Mouse (Mus musculus) heart, embryonic 10.5 days (tissue): ENCODE results near the gene Kcnk4. TPM values are rescaled to one million over a fixed set of nuclear protein-coding genes. Genes with fewer than 3 reads are reported as not detected.

Experiments
- DNase-seq: peaks from one replicate; pipeline ENCODE4 v3.0.0-alpha.2; 2017; ENCODE audit warnings: low spot score
- H3K27ac ChIP-seq: fragments of 300-500 bp; sonication (generic); 2 replicates; pipeline ENCODE4 v1.5.1; 2016; ENCODE audit warnings: mild to moderate bottlenecking
- H3K27me3 ChIP-seq: fragments of 300-500 bp; sonication (generic); 2 replicates; pipeline ENCODE4 v1.6.1; 2016; ENCODE audit warnings: mild to moderate bottlenecking; ENCODE audit not compliant: poor library complexity, insufficient read depth, severe bottlenecking
- H3K36me3 ChIP-seq: fragments of 300-500 bp; sonication (generic); 2 replicates; pipeline ENCODE4 v1.6.1; 2016; ENCODE audit warnings: mild to moderate bottlenecking, moderate library complexity
- H3K4me1 ChIP-seq: fragments of 300-500 bp; sonication (generic); 2 replicates; pipeline ENCODE4 v1.6.1; 2016; ENCODE audit warnings: mild to moderate bottlenecking
- H3K4me3 ChIP-seq: fragments of 300-500 bp; sonication (generic); 2 replicates; pipeline ENCODE4 v1.5.1; 2016; ENCODE audit warnings: mild to moderate bottlenecking, moderate library complexity
- H3K9me3 ChIP-seq: fragments of 300-500 bp; sonication (generic); 2 replicates; pipeline ENCODE4 v1.6.1; 2016; ENCODE audit warnings: mild to moderate bottlenecking, moderate library complexity
- WGBS: fragments of 180-500 bp; shearing (Covaris S2); methylation state at CpG from one replicate; pipeline ENCODE4 v1.1.7; 2016; 5-methylcytosine and 5-hydroxymethylcytosine counted together
- polyA plus RNA-seq: library from polyadenylated mRNA; unstranded; fragments of >200 nt; fragmentation: Nextera tagmentation; extraction: Ambion mirVana; gene quantifications from 2 replicates; pipeline ENCODE4 v1.2.1, GENCODE M21; 2016

Kcnk4 gene
- polyA plus RNA-seq, 1 experiment from 2014 or later: 0.25 TPM

- Histone ChIP-seq H3K27ac (no peak overlapping the region; the same call in 1 of the 2 replicates), H3K4me3 (peak overlapping the region; percentile 41), H3K9me3 (no peaks in the 10 kb centered on the region), H3K4me1 (peaks cover 60% of the 10 kb centered on the region), H3K27me3 (peaks cover 71% of the 10 kb centered on the region), H3K36me3 (0 out of 2 replicates have a peak, but pooled peaks cover 2% of the 10 kb centered on the region)
- WGBS: 4% methylated on average over 39 of the region's 39 CpGs
- DNase-seq: no peak
These were observed 9.6 kb downstream of the Kcnk4 start for GRCm38 (mm10) chr19:6924461-6925306.

GRCm38 (mm10) chr19:6922901-6923735, 11.2 kb downstream of the Kcnk4 start:
- 64% methylated on average over 6 of the region's 6 CpGs for WGBS

DNA sequence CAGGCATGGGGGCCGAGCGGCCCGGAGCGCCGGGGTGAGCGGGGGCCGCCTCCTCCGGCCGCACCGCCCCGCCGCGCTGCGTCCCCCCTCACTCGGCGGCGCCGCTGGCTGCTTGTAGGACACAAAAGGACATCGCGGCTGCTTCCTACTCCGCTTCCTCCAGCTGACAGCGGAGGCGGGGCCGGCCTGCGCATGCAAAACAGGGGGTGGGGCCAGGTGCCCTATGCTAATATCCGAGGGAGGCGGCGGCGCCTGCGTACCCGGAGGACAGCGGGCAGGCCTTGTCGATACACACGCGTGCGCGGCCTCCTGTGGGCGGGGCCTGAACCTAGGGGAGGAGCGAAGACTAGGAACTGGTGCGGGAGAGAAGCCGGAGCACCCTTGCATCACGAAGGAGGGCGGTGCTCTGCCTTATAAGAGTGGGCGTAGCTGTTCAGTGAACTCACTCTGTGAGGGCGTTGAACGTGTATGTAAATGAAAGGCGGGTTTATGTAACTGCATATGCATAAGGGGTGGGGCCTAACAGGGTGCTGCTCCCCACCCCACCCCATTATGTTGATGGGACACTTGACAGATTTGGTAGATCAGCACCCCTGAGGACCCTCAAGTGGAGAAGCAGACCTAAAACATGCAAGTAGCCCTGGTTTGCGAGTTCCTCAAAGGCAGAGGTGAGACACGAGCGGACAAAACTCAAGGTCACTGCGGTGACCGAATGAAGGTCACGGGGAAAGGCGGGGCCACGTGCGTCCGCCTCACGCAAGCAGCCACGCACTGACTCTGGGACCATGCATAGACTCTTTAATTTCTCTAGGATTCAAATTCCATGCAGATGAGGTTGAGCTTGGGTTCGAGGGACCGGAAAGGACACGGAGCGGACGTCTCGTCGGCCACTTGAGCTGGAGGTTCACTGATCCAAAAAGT, 12.4 kb downstream of the Kcnk4 start, which contains the start of gene Esrra:
TSS of gene Esrra (minus strand) at position 167 of the 921 bp plus-strand sequence.
- peaks cover 60% of the 10 kb centered on the region for H3K4me1 ChIP-seq
- peaks cover 8% of the 10 kb centered on the region; the same call in 1 of the 2 replicates for H3K36me3 ChIP-seq
- peaks cover 45% of the 10 kb centered on the region for H3K27me3 ChIP-seq
- H3K27ac ChIP-seq: peak within 1 kb of the TSS; percentile 96
- no peaks in the 10 kb centered on the region for H3K9me3 ChIP-seq
- under 1% methylated on average over 62 of the region's 66 CpGs for WGBS
- DNase-seq: peak; percentile 100
- peak within 1 kb of the TSS; percentile 86 for H3K4me3 ChIP-seq

More at GRCm38 (mm10) chr19:6922901-6923735, 11.2 kb downstream of the Kcnk4 start:
- peak overlapping the region; percentile 86 for H3K4me3 ChIP-seq
- H3K27me3 ChIP-seq: peaks cover 57% of the 10 kb centered on the region
- no peak for DNase-seq
- H3K27ac ChIP-seq: peak overlapping the region; percentile 96
- peaks cover 66% of the 10 kb centered on the region for H3K4me1 ChIP-seq
- H3K9me3 ChIP-seq: no peaks in the 10 kb centered on the region
- H3K36me3 ChIP-seq: peaks cover 8% of the 10 kb centered on the region; the same call in 1 of the 2 replicates

DNA sequence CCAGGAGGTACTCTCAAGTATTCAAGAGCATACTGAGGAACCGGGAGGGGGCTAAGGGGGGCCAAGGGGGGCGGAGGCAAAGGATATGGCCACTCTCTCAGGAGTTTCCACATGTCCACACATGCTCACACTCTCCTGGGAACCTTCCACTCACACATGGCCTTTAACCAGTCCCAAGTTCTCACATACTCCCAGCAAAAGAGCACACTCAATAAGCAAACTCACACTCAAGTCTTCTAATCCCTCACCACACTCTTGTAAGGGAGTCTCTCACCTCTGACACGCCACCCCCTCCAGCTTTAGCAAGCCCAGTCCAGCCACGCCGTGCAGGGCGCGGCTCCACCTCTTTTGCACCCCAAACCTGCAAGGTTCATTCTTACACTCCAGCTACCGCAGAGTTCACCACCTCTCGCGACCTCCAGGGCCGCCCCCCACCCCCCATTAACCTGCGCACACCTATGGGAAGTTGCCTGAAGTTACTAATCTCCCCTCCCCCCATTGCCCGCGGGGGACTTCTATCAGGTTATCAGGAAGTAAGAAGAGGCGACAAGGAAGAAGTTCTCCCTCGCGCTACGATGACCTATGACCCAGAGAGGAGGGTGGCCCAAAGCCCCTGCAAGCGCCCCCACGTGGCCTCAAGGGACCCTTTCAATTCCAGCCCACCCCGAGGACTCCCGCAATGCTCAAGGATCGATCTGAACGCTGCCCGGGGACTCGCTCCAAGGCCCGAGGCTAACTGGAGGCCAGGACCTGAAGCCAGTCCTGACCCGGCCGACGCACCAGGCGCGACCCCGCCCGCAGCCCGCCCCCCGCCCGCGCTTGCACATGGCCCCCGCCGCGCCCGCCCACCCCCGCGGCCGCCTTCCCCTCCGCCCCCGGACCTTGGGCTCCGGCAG, 13.3 kb downstream of the Kcnk4 start:
- peak overlapping the region; percentile 96 for H3K27ac ChIP-seq
- peak overlapping the region; percentile 86 for H3K4me3 ChIP-seq
- H3K36me3 ChIP-seq: peaks cover 8% of the 10 kb centered on the region; the same call in 1 of the 2 replicates
- peaks cover 36% of the 10 kb centered on the region for H3K27me3 ChIP-seq
- no peaks in the 10 kb centered on the region for H3K9me3 ChIP-seq
- 2% methylated on average over 45 of the region's 48 CpGs for WGBS
- peak; percentile 86 for DNase-seq
- peaks cover 52% of the 10 kb centered on the region for H3K4me1 ChIP-seq

DNA sequence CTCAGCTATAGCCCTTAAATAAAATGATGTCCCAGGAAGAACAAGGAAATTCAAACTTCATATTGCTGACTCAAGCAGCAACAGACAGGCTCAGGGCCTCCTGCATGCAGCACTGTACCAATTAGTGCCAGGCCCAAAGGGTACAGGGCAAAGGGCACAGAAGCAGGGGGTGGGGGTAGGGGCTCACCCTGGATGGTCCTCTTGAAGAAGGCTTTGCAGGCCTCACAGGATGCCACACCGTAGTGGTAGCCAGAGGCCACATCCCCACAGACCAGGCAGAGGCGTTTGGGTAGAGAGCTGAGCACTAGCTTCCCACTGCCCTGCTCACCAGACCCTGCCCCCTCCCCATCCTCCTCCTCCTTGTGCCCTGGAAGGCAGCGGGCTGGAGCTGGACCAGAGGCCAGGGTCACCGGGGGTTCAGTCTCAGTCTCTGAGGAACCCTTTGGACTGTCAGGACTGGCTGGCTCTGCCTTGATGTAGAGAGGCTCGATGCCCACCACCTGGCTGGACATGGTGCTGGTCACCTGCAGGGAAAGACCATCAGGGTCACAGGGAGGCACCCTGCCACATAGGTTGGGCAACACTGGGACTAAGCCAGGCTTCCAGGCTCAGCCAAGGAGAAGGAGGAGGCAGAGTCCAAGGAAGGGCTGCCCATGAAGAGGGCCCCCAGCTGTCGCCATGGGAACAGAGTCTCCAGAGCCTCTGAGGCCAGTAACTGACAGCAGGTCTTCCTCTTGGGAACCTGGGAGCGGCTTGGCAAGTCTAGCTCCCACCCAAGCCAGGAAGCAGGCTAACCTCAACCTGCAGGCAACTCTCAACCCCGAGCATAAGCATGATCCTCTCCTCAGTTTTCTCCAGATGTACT, 14.2 kb downstream of the Kcnk4 start:
- Histone ChIP-seq H3K36me3 (peaks cover 8% of the 10 kb centered on the region; the same call in 1 of the 2 replicates), H3K4me1 (peaks cover 51% of the 10 kb centered on the region), H3K4me3 (peak overlapping the region; percentile 86), H3K27me3 (peaks cover 27% of the 10 kb centered on the region), H3K9me3 (no peaks in the 10 kb centered on the region), H3K27ac (peak overlapping the region; percentile 96)
- no peak for DNase-seq
- WGBS: 46% methylated on average over 8 of the region's 8 CpGs

- no peak overlapping the region for H3K27ac ChIP-seq
- H3K9me3 ChIP-seq: no peaks in the 10 kb centered on the region
- H3K27me3 ChIP-seq: peaks cover 20% of the 10 kb centered on the region
- DNase-seq: no peak
- H3K36me3 ChIP-seq: peaks cover 8% of the 10 kb centered on the region; the same call in 1 of the 2 replicates
- peaks cover 48% of the 10 kb centered on the region for H3K4me1 ChIP-seq
- H3K4me3 ChIP-seq: no peak overlapping the region
These were observed 14.9 kb downstream of the Kcnk4 start for GRCm38 (mm10) chr19:6919431-6919830.

DNA sequence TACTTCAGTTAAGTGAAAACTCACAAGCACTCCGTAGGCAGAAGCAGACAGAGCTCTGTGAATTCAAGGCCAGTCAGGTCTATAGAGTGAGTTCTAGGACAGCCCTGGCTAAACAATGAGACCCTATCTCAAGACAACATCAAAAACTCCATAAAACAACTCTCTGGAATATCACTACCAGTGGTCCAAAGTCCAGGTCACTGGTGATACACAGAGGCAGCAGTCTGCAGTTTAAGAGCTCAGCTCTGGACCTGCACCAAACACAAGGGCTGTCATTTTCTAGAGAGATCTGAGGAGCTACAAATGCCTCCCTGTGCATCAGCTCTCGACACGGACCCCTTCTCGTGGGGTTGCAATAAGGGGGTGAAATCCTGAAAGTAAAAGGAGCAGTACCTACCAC, 16.0 kb downstream of the Kcnk4 start:
- H3K4me1 ChIP-seq: peaks cover 46% of the 10 kb centered on the region
- H3K4me3 ChIP-seq: no peak overlapping the region
- WGBS: 91% methylated on average over 4 of the region's 4 CpGs
- H3K27me3 ChIP-seq: peaks cover 9% of the 10 kb centered on the region
- H3K9me3 ChIP-seq: no peaks in the 10 kb centered on the region
- peaks cover 17% of the 10 kb centered on the region for H3K36me3 ChIP-seq
- DNase-seq: no peak
- H3K27ac ChIP-seq: no peak overlapping the region

DNA sequence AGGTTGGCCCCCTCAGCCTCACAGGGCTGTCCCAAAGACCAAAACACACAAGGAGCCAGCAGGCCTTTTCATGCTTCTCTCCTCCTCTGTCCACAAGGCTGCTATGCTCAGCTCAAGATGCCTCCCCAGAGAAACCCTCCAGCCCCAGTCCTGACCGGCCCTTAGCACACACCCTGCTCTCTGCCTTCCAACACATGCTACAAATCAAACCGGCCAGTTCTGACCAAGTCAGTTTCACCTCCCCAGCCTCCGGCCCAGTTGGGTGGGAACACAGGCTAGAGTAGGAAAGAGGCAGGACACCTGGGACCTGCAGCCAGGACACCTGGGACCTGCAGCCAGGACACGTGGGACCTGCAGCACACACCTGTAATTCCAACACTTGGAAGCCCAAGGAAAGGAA, 17.8 kb downstream of the Kcnk4 start:
- H3K27me3 ChIP-seq: no peaks in the 10 kb centered on the region
- DNase-seq: no peak
- H3K4me1 ChIP-seq: peaks cover 35% of the 10 kb centered on the region
- H3K9me3 ChIP-seq: no peaks in the 10 kb centered on the region
- 84% methylated on average over 4 of the region's 4 CpGs for WGBS
- H3K4me3 ChIP-seq: no peak overlapping the region
- peaks cover 36% of the 10 kb centered on the region for H3K36me3 ChIP-seq
- H3K27ac ChIP-seq: no peak overlapping the region

GRCm38 (mm10) chr19:6915276-6915675, 19.0 kb downstream of the Kcnk4 start:
- Histone ChIP-seq H3K4me3 (no peak overlapping the region), H3K36me3 (peaks cover 42% of the 10 kb centered on the region), H3K9me3 (no peaks in the 10 kb centered on the region), H3K4me1 (peaks cover 35% of the 10 kb centered on the region), H3K27me3 (no peaks in the 10 kb centered on the region), H3K27ac (0 out of 2 replicates have a peak overlapping the region, but pooled peaks have one; percentile 31)
- 43% methylated on average over 4 of the region's 4 CpGs for WGBS
- DNase-seq: no peak

GRCm38 (mm10) chr19:6914540-6914939, 19.8 kb downstream of the Kcnk4 start:
- H3K27me3 ChIP-seq: no peaks in the 10 kb centered on the region
- WGBS: 89% methylated on average over 9 of the region's 9 CpGs
- no peak for DNase-seq
- no peak overlapping the region for H3K4me3 ChIP-seq
- no peak overlapping the region for H3K27ac ChIP-seq
- H3K9me3 ChIP-seq: no peaks in the 10 kb centered on the region
- H3K36me3 ChIP-seq: peaks cover 40% of the 10 kb centered on the region
- peaks cover 29% of the 10 kb centered on the region for H3K4me1 ChIP-seq

GRCm38 (mm10) chr19:6913991-6914390, 20.3 kb downstream of the Kcnk4 start:
- 88% methylated on average over 11 of the region's 11 CpGs for WGBS
- Histone ChIP-seq H3K27me3 (no peaks in the 10 kb centered on the region), H3K36me3 (peaks cover 38% of the 10 kb centered on the region), H3K27ac (no peak overlapping the region), H3K4me1 (peaks cover 28% of the 10 kb centered on the region), H3K4me3 (no peak overlapping the region), H3K9me3 (no peaks in the 10 kb centered on the region)
- no peak for DNase-seq
